Mouse (Mus musculus) olfactory bulb, adult 2 months (tissue): Measurements from ENCODE around the gene Gimd1. TPM values are rescaled to one million over a fixed set of nuclear protein-coding genes. Genes with fewer than 3 reads are reported as not detected.

ENCODE experiments used
- H3K27ac ChIP-seq: fragments of 200-500 bp; 2 replicates; pipeline ENCODE4 v1.5.1; 2012; ENCODE audit warnings: low read depth, low read length; ENCODE audit not compliant: insufficient read depth
- H3K4me1 ChIP-seq: fragments of 200-500 bp; 2 replicates; pipeline ENCODE4 v1.6.1; 2012; ENCODE audit warnings: low read length; ENCODE audit not compliant: control insufficient read depth, insufficient read depth
- H3K4me3 ChIP-seq: fragments of 200-500 bp; 2 replicates; pipeline ENCODE4 v1.5.1; 2012; ENCODE audit warnings: mild to moderate bottlenecking, low read depth, low read length, moderate library complexity; ENCODE audit not compliant: insufficient read depth
- CTCF ChIP-seq: fragments of 200-500 bp; IDR thresholded peaks from 2 replicates; pipeline ENCODE4 v1.5.1; 2012; ENCODE audit warnings: low read depth, mild to moderate bottlenecking, low read length, moderate library complexity; ENCODE audit not compliant: insufficient read depth
- POLR2A ChIP-seq: fragments of 200-500 bp; IDR thresholded peaks from 2 replicates; pipeline ENCODE4 v1.6.1; 2012; ENCODE audit warnings: mild to moderate bottlenecking, low read depth, low read length, moderate library complexity; ENCODE audit not compliant: insufficient read depth
- WGBS: fragments of 180-500 bp; shearing (Covaris S2); methylation state at CpG from one replicate; pipeline ENCODE4 v1.1.7; 2018; 5-methylcytosine and 5-hydroxymethylcytosine counted together
- polyA plus RNA-seq: library from polyadenylated mRNA; stranded (reverse); fragments of >200 nt; gene quantifications from 2 replicates; pipeline ENCODE4 v1.2.4, GENCODE M21; 2012; ENCODE audit warnings: low replicate concordance; ENCODE audit not compliant: missing spikeins, insufficient read depth, insufficient read length

The Gimd1 gene
- polyA plus RNA-seq: not detected in 2 replicates

DNA sequence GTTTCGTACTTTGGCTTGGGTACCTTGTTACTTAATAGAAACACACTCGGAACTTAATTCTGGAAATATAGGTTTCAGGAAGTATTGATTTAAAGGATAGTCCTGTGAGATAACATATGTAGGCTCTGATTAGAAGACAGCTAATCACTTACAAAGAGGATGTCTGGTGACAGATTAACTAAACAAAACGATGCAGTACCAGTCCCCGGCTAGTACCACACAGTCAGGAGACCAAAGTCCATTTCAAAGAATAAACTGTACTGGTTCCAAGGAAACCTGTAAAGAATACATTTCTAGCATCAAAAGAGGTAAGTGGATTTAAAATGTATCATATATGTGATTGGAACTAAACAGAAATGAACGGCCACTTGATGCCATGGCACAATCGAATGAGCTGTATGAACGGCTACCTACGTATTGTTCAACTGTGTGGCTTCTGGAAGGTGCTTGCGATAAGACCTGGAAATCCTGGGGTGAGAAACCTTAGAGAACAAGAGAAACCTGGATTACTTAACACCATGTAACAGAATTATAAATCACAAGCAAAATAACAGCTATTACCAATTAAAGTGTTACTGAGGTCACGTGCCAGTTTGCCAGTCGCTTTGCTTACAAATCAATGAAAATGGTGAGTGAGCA is at the start of gene Gimd1:
Gene Gimd1 (plus strand): TSS at position 220 of the 639 bp plus-strand sequence.
- WGBS: 96% methylated on average over 11 of the region's 11 CpGs
- no peak within 1 kb of the TSS for H3K27ac ChIP-seq
- H3K4me3 ChIP-seq: no peak within 1 kb of the TSS
- no peak for TF ChIP-seq POLR2A
- no peak for TF ChIP-seq CTCF
- H3K4me1 ChIP-seq: no peaks in the 10 kb centered on the region

DNA sequence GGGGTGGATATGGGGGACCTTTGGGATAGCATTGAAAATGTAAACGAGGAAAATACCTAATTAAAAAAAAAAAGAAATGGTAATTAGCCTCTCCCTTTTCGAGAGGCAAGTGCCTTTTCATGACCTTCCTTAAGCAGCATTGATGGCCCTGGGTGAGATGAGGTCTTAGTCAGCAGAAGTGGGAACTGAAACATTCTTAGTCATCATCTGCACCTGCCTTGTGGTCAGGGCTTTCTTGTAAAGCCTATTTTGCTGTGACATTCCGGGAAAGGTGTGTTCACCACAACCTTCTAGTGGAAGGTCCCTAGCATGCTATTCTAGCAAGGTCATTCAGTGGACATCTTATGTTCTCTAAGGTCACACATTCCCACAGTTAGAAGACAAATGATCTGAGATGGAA is 48.4 kb upstream of the Gimd1 start:
- WGBS: 80% methylated on average over 3 of the region's 3 CpGs
- no peaks in the 10 kb centered on the region for H3K4me1 ChIP-seq
- TF ChIP-seq CTCF (no peak), POLR2A (no peak)
- H3K27ac ChIP-seq: no peak overlapping the region
- H3K4me3 ChIP-seq: no peak overlapping the region

DNA sequence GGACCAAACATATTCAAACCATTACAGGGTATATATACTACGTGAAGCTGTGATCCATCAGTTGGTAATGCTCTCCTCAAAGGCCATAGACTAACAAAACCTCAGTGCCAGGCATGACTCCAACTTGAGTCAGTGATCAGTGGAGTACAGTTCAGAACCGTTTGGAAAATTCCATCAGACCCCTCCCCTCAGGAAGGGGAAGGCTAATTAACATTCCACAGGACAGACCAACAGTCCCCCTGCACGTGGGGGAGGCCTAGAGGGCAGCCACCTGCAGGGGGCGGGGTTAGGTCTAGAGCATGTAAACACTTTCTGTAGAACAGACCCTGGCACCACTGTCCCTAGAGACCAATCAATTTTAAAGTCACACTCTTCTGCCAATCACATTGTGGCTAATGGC is 47.3 kb upstream of the Gimd1 start:
- Histone ChIP-seq H3K4me3 (no peak overlapping the region), H3K27ac (no peak overlapping the region), H3K4me1 (no peaks in the 10 kb centered on the region)
- 49% methylated on average over 4 of the region's 4 CpGs for WGBS
- TF ChIP-seq POLR2A (no peak), CTCF (no peak)

DNA sequence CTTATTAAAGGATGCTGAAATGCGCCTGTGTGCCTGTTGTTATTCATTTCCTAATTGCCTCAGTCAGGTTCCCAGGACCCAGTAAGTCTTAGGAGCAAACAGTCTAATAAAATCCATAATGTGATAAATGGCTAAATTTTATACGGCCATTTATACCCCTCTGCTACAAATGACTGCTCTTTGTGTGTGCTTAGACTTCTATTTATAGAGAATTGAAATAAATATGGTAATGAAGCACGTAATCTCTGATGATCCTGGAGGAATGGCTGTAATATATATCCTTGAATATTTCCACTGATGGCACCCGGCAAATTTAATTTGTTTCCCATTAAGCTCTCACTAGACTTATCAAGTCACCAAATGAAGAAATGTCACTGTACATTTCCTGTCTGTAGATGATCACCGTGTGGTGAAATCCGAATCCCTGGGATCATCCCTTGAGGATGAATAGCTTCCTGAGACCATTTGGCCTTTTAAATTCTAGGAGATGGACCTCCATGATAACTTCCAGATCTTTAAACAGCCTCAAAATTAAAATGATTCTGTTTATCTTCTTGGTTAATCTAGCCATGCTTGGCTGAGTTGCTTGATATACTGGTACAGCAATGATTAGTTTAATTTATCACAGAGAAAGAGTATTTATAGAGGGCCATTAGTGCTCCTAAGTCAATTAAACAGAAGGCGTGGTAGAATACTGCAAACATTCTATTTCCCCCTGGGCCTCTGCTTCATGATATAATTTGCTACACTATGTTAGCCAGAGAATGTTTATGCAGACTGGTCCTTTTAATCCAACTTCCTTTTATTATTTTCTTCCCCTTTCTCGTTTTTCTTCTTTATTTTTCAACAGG is 44.3 kb upstream of the Gimd1 start:
- Histone ChIP-seq H3K4me3 (no peak overlapping the region), H3K27ac (no peak overlapping the region), H3K4me1 (no peaks in the 10 kb centered on the region)
- 69% methylated on average over 8 of the region's 8 CpGs for WGBS
- TF ChIP-seq CTCF: no peak
- no peak for TF ChIP-seq POLR2A

DNA sequence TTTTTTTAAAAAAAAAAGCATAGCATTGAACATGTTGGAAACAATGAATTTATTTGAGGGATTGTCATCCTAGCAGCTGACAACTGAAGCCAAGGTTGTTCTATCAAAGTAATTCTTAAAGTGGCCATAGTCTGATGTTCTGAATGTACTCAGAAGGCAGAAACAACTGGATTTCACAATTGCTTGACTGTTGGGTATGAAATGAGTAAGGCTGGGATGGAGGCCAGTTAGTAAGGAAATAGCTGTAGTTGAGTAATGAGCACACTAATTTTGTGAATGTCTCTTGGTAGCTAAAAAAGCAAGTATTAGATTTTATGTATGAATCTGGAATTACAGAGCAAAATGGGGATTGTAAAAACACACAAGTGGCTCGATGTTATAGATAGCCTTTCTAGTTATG is 41.5 kb upstream of the Gimd1 start:
- 80% methylated on average over 1 of the region's 1 CpGs for WGBS
- Histone ChIP-seq H3K4me3 (no peak overlapping the region), H3K27ac (no peak overlapping the region), H3K4me1 (no peaks in the 10 kb centered on the region)
- no peak for TF ChIP-seq POLR2A
- no peak for TF ChIP-seq CTCF

DNA sequence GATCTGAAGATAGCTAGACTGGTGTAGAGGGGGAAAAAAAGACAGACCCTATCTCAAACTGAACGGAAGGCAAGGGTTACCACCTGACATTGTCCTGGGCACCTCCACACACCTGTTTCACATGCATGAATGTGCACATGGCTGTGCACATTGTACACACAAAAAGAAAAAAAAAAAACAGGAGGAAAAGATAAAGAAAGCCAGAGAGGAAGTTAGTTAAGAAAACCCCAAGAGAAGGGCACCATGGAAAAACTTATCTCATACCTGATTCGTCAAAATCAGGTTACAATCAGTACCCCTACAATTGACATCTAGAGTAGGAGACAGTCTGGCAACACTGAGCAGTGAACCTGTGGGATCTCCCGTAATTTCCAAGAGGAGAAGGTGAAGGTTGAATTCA is 39.6 kb upstream of the Gimd1 start:
- WGBS: 88% methylated on average over 3 of the region's 3 CpGs
- H3K4me3 ChIP-seq: no peak overlapping the region
- no peaks in the 10 kb centered on the region for H3K4me1 ChIP-seq
- no peak overlapping the region for H3K27ac ChIP-seq
- TF ChIP-seq CTCF (no peak), POLR2A (no peak)

DNA sequence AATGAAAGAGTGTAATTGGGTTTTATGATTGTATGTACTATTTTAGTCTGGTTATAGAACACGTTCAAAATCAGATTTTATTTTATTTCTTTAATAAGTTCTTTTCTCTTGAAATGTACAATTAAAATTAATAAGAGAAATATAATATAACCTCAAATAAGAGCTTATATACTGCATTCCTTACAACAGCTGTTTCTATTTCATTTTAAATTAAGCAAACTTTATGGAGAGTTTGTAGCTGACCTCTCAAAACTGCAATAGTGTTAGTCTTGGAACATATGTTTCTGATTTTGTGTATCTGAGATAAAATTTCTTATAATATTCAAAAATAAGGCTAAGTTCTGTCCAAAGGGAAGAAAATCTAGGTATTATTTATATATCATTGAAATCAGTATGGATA is 39.0 kb upstream of the Gimd1 start:
- Histone ChIP-seq H3K4me1 (no peaks in the 10 kb centered on the region), H3K27ac (no peak overlapping the region), H3K4me3 (no peak overlapping the region)
- 57% methylated on average over 1 of the region's 1 CpGs for WGBS
- no peak for TF ChIP-seq POLR2A
- TF ChIP-seq CTCF: no peak

DNA sequence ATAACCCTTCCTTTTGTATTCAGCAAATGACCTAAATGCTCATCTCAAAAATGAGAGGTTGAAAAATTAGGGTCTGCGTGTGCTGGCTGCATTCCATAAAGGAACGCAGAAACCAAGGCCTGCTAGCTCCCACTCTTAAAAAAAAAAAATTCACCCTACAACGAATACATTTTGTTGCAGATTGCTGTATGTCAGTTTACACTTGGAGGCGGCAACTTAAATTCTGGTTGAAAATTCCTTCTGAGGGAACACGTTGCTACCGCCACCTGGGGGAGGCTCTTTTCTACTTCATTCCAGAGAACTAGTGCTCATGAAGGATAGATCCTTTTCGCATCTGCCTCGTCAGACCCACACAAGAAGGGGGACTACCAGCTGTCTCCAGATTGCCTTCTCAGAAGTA is 879 bp upstream of the Gimd1 start:
- no peak for TF ChIP-seq POLR2A
- no peak for TF ChIP-seq CTCF
- WGBS: 30% methylated on average over 8 of the region's 8 CpGs
- no peak overlapping the region for H3K4me3 ChIP-seq
- no peaks in the 10 kb centered on the region for H3K4me1 ChIP-seq
- no peak overlapping the region for H3K27ac ChIP-seq

DNA sequence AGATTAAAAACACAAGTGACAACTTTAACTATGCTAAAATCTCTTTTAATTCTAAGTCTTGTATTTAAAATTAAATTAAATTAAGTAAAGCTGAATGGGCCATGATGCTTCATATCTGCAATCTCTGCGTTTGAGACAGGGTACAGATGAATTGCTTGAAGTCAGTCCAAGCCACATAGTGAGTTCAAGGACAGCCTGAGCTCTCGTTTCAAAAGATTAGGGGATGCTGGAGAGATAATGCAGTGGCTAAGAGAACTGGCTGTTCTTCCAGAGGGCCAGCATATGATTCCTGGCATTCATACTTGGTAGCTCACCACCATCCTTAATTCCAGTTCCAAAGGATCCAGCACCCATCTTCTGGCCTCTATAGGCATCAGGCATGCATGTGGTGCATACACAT is 3.6 kb downstream of the Gimd1 start:
- TF ChIP-seq CTCF: no peak
- TF ChIP-seq POLR2A: no peak
- Histone ChIP-seq H3K27ac (no peak overlapping the region), H3K4me3 (no peak overlapping the region), H3K4me1 (no peaks in the 10 kb centered on the region)
- WGBS: 67% methylated on average over 2 of the region's 2 CpGs
